Mouse (Mus musculus) liver, embryonic 16.5 days (tissue): ENCODE measurements at regions not wholly inside any gene's neighbourhood (a gene's known extent, or its start where the extent isn't known, plus 50 kb on each side); places are given as distances from the start of the nearest gene placed in this dataset.

ENCODE experiments used
- ATAC-seq: fragments of 200-750 bp; cut with Nextera tagmentation; 2 replicates; pipeline ENCODE4 v1.8.0; 2017; ENCODE audit warnings: low read depth, mild to moderate bottlenecking, moderate number of reproducible peaks, moderate library complexity
- H3K27ac ChIP-seq: fragments of 300-500 bp; sonication (generic); 2 replicates; pipeline ENCODE4 v1.5.1; 2014; ENCODE audit warnings: mild to moderate bottlenecking, low read length
- H3K27me3 ChIP-seq: fragments of 300-500 bp; sonication (generic); 2 replicates; pipeline ENCODE4 v1.6.1; 2014; ENCODE audit warnings: low read depth, low read length, mixed read lengths; ENCODE audit not compliant: control insufficient read depth, insufficient read depth
- H3K36me3 ChIP-seq: fragments of 300-500 bp; sonication (generic); 2 replicates; pipeline ENCODE4 v1.6.1; 2014; ENCODE audit warnings: mild to moderate bottlenecking; ENCODE audit not compliant: control insufficient read depth, insufficient read depth
- H3K4me1 ChIP-seq: fragments of 300-500 bp; sonication (generic); 2 replicates; pipeline ENCODE4 v1.6.1; 2014; ENCODE audit warnings: low read depth, low read length, mixed read lengths; ENCODE audit not compliant: control insufficient read depth
- H3K4me2 ChIP-seq: fragments of 300-500 bp; sonication (generic); 2 replicates; pipeline ENCODE4 v1.6.1; 2014; ENCODE audit warnings: low read depth, low read length, mixed read lengths
- H3K4me3 ChIP-seq: fragments of 300-500 bp; sonication (generic); 2 replicates; pipeline ENCODE4 v1.5.1; 2014; ENCODE audit warnings: low read depth, mild to moderate bottlenecking, low read length
- H3K9ac ChIP-seq: fragments of 300-500 bp; sonication (generic); 2 replicates; pipeline ENCODE4 v1.6.1; 2014; ENCODE audit warnings: low read depth, low read length
- H3K9me3 ChIP-seq: fragments of 300-500 bp; sonication (generic); replicated peaks from 2 replicates; pipeline ENCODE4 v1.6.1; 2016; ENCODE audit warnings: low read length; ENCODE audit not compliant: control insufficient read depth
- WGBS: fragments of 180-500 bp; shearing (Covaris S2); extraction: QIAGEN DNeasy Blood & Tissue Kit; methylation state at CpG from one replicate; pipeline ENCODE4 v1.1.7; 2014; ENCODE audit not compliant: insufficient replicate concordance; 5-methylcytosine and 5-hydroxymethylcytosine counted together

DNA sequence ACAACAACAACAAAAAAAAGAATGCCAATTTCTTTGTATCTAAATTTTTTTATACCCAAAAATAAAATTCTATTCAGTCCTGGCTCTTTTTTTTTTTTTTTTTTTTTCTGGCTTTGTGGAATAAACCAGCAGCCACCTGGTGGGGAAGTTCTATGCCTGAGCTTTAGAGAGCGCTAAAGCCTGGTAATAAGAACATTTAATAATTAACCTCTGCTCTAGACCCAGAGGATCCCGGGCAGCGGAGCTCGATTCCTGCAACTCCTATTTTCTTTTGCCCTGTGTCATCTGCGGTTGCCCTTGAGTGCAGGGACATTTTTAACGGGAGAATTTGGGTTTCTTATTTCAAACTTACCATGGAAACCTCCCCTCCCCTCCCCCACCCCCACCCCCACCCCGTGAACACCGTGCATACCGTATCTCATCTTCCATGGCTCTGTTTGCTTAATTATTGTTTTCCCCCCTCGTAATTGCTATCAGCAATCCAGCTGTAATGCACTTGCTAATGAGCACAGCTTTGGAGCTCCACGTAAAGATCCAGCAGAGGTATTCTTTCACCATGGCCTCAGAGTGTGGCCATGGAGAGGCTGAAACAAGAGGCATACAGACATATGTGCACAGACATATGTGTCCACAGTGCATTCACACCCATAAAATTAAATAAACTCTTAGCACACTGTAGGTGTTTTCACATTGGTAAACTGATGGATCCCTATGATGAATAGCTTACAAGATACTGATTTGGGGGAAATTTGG is 62.8 kb upstream of the Gpr12 start:
- Histone ChIP-seq H3K4me2 (no peak overlapping the region), H3K27me3 (no peaks in the 10 kb centered on the region), H3K4me3 (no peak overlapping the region), H3K9ac (no peak overlapping the region), H3K27ac (no peak overlapping the region), H3K4me1 (no peaks in the 10 kb centered on the region), H3K36me3 (no peaks in the 10 kb centered on the region), H3K9me3 (no peaks in the 10 kb centered on the region)
- no peak for ATAC-seq
- 53% methylated on average over 11 of the region's 11 CpGs for WGBS

DNA sequence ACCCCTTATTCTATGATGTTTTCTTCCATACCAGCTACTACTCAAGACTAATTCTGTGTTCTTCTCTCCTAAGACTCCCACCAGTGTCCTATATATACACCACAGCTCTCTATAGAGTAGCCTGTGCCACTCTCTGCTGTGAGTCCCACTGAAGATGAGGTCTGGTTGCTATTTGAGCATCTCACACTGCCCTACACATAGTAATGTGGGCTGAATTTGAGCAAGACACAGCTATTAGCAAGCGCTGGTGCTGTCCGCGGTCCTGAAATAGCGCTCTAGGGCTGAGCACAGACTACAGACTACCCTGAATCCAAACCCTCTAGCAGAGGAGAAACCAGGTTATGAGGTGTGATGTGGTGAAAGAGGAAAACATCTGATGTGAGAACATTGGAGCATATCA is 59.5 kb upstream of the Gpr12 start:
- Histone ChIP-seq H3K36me3 (no peaks in the 10 kb centered on the region), H3K4me3 (no peak overlapping the region), H3K9me3 (no peaks in the 10 kb centered on the region), H3K4me1 (no peaks in the 10 kb centered on the region), H3K9ac (no peak overlapping the region), H3K27me3 (no peaks in the 10 kb centered on the region), H3K27ac (no peak overlapping the region), H3K4me2 (no peak overlapping the region)
- ATAC-seq: no peak
- 2% methylated on average over 4 of the region's 4 CpGs for WGBS

GRCm38 (mm10) chr5:146641931-146642330 is 56.9 kb upstream of the Gpr12 start:
- no peak overlapping the region for H3K9ac ChIP-seq
- no peak overlapping the region for H3K27ac ChIP-seq
- no peak for ATAC-seq
- no peaks in the 10 kb centered on the region for H3K9me3 ChIP-seq
- WGBS: 63% methylated on average over 6 of the region's 6 CpGs
- no peak overlapping the region for H3K4me2 ChIP-seq
- no peak overlapping the region for H3K4me3 ChIP-seq
- no peaks in the 10 kb centered on the region for H3K36me3 ChIP-seq
- no peaks in the 10 kb centered on the region for H3K27me3 ChIP-seq
- H3K4me1 ChIP-seq: no peaks in the 10 kb centered on the region

GRCm38 (mm10) chr5:146636859-146637258 is 51.8 kb upstream of the Gpr12 start:
- ATAC-seq: no peak
- H3K9me3 ChIP-seq: no peaks in the 10 kb centered on the region
- no peak overlapping the region for H3K9ac ChIP-seq
- no peak overlapping the region for H3K4me3 ChIP-seq
- no peak overlapping the region for H3K4me2 ChIP-seq
- H3K27me3 ChIP-seq: no peaks in the 10 kb centered on the region
- 23% methylated on average over 6 of the region's 6 CpGs for WGBS
- H3K27ac ChIP-seq: no peak overlapping the region
- H3K36me3 ChIP-seq: no peaks in the 10 kb centered on the region
- H3K4me1 ChIP-seq: no peaks in the 10 kb centered on the region
